Mouse (Mus musculus) megakaryocyte-erythroid progenitor cell, adult 5-6 weeks (primary cell): ENCODE data around the gene Mgat4b. TPM values are rescaled to one million over a fixed set of nuclear protein-coding genes. Genes with fewer than 3 reads are reported as not detected.

ENCODE experiments used
- ATAC-seq: replicated peaks from 2 replicates; pipeline ENCODE4 v1.8.0; 2016; ENCODE audit warnings: mild to moderate bottlenecking, inconsistent platforms; ENCODE audit not compliant: severe bottlenecking, poor library complexity, low FRiP score, low TSS enrichment
- total RNA-seq, 2 experiments: library from RNA; stranded (forward) in 1 of 2; stranded (reverse) in 1 of 2; fragments of 200-1000, 215-1000 nt in 1 of 2; fragments of >200 nt in 1 of 2; fragmentation: Nextera tagmentation in 1 of 2; gene quantifications; 2 replicates each; pipeline ENCODE4 v1.2.3; 2014 to 2017

Gene Mgat4b
- total RNA-seq, 2 experiments from 2014 or later = 11.1 to 40.6 TPM

DNA sequence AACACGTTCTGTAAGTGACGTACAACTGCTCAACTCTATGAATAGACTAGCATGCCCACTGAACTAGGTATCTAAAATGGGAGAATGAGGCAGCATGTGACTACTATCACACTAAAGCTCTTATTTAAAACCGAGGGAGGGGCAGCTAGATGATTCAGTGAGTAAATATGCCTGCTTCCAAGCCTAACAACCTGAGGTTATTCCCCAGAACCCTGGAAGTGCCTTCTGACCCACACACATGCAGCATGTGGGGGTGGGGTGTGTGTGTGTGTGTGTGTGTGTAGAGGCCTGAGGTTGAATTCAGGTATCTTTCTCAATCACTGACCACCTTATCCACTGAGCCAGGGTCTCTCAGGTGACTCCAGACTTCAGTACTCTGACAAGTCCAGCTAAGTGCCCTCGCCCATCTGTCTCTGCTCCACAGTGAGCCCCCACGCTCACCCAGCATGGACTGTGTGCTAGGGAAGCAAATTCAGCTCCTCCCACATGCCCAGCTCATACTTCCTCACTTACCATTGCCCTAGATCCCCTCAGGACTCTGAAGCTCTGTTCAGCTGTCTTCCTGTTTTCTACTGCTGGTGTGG is 65.0 kb downstream of the Mgat4b start:
- ATAC-seq = no peak

DNA sequence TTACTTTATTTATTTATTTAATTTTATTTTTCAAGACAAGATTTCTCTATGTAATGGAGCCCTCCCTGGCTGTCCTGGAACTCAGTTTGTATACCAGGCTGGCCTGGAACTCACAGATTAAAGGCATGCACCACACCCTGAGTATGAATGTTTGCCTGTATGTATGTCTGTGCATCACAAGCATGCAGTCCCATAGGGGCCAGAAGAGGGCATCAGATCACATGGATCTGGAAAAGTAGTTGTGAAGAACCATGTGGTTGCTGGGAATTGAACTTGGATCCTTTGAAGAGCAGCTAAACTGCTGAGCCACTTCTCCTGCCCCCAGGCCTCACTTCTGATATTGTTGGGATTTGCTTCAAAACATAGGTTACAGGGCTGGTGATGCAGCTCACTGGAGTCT is 66.3 kb downstream of the Mgat4b start:
- ATAC-seq = no peak

DNA sequence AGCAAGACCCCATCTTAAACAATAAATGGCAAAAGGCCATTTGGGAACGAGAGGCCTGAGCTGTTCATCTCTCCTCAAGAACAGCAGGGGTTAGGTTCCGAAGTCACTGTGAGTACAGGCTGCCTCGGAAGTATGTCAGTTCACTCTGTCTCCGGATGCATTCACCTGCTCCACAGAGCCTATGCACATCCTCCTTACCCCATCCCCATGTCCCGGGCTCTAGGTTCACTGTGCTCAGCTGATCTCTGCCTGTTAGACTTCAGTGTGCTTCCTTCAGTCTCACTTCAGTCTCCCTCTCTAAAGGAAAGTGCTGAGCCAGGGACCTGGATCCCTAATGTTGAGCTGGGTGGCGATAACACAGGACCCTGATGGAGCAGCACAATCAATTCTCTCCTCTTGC is 67.0 kb downstream of the Mgat4b start:
- ATAC-seq = no peak

DNA sequence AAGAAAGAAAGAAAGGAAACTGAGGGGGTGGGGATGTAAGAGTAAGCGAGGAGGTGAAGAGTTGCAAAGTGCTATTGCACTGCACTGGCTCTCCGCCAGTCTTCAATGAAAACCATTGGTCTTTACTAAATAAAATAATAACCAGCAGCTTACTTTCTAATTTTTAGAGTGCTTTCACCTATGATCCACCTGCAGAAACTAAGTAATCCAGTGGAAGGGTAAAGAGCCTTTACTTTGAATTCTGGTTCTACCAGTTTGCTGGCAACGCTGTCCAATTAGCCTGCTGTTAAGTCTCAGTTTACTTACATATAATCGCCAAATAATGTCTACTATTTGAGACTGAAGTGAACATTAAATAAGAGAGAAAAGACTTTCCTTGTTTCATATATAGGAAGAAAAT is 68.3 kb downstream of the Mgat4b start:
- no peak for ATAC-seq

DNA sequence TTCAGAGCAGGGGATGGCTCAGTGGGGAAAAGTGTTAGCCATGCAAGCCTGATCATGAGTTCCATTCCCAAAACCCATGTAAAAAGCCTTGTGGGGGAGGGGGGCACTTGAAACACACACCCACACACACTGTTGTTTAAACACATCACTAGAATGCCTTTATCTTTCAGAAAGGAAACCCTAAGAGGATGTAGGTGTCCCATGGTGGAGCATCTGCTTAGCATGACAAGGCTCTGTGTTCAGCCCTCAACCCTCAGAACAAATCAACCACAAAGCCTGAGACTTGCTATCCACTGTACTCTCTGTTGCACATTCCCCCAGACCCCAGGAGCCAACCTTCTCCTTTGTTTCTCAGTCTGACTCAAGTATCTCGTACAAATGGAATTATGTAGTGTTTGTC is 69.4 kb downstream of the Mgat4b start:
- no peak for ATAC-seq

Other genes with a start within 250 kb of the Mgat4b start
- gene Rnf130, start 185.5 kb upstream of the Mgat4b start, total RNA-seq (2014; fragmentation: Nextera tagmentation) = 63.4 and 63.8 TPM in 2 replicates
- gene Rnf130, start 185.5 kb upstream of the Mgat4b start, total RNA-seq (2017) = 115 and 134 TPM in 2 replicates
- 40.5 and 62.7 TPM in 2 replicates for gene Tbc1d9b, start 79.5 kb upstream of the Mgat4b start, total RNA-seq (2014; fragmentation: Nextera tagmentation)
- 39.8 and 56.7 TPM in 2 replicates for gene Tbc1d9b, start 79.5 kb upstream of the Mgat4b start, total RNA-seq (2017)
- 10.5 and 15.8 TPM in 2 replicates for gene Mrnip, start 36.4 kb upstream of the Mgat4b start, total RNA-seq (2014; fragmentation: Nextera tagmentation)
- gene Mrnip, start 36.4 kb upstream of the Mgat4b start, total RNA-seq (2017) = 9.9 and 17.8 TPM in 2 replicates
- 69.3 and 129 TPM in 2 replicates for gene Sqstm1, start 63 bp upstream of the Mgat4b start, total RNA-seq (2014; fragmentation: Nextera tagmentation)
- 339 and 435 TPM in 2 replicates for gene Sqstm1, start 63 bp upstream of the Mgat4b start, total RNA-seq (2017)
- 3.1 and 3.4 TPM in 2 replicates for gene Ltc4s, start 27.7 kb downstream of the Mgat4b start, total RNA-seq (2014; fragmentation: Nextera tagmentation)
- 12.7 TPM in 1 of 2 replicates, not detected in the other for gene Ltc4s, start 27.7 kb downstream of the Mgat4b start, total RNA-seq (2017)
- gene Maml1, start 81.4 kb downstream of the Mgat4b start, total RNA-seq (2014; fragmentation: Nextera tagmentation) = 9.6 and 9.7 TPM in 2 replicates
- 2.9 and 3.5 TPM in 2 replicates for gene Maml1, start 81.4 kb downstream of the Mgat4b start, total RNA-seq (2017)
- 331 and 366 TPM in 2 replicates for gene Canx, start 114.8 kb downstream of the Mgat4b start, total RNA-seq (2014; fragmentation: Nextera tagmentation)
- 1,306 and 1,380 TPM in 2 replicates for gene Canx, start 114.8 kb downstream of the Mgat4b start, total RNA-seq (2017)
- gene Cby3, start 143.6 kb downstream of the Mgat4b start, total RNA-seq (2014; fragmentation: Nextera tagmentation) = 1.0 TPM in 1 of 2 replicates, not detected in the other
- gene Cby3, start 143.6 kb downstream of the Mgat4b start, total RNA-seq (2017) = not detected in 2 replicates
- 618 and 682 TPM in 2 replicates for gene Hnrnph1, start 166.1 kb downstream of the Mgat4b start, total RNA-seq (2014; fragmentation: Nextera tagmentation)
- 798 and 1,044 TPM in 2 replicates for gene Hnrnph1, start 166.1 kb downstream of the Mgat4b start, total RNA-seq (2017)
- 6.4 and 19.1 TPM in 2 replicates for gene Rufy1, start 220.2 kb downstream of the Mgat4b start, total RNA-seq (2014; fragmentation: Nextera tagmentation)
- gene Rufy1, start 220.2 kb downstream of the Mgat4b start, total RNA-seq (2017) = 21.3 and 22.3 TPM in 2 replicates